Mouse (Mus musculus) testis, postnatal 10 days (tissue): ENCODE measurements around the gene 2700049A03Rik.

Experiments
- DNase-seq: peaks from one replicate; pipeline ENCODE4 v3.0.0; 2021; ENCODE audit warnings: low spot score

The 2700049A03Rik gene

DNA sequence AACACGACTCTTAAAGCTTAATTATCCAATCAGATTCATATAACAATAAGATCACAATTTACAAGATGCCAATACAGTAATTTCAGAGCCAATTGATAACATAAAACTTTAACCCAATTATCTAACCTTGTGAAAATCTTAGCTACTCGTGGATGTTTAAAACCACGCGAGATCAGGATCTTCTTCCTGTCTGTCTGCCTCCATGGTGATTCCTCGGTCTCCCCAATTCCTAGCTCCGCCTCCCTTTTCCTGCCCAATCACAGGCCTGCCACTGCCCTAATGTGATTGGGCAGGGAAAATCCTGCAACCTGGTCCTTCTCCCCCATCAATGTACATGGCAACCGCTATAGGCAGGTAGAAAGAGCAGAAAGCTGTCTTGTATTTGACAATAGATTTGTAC lies 132.7 kb downstream of the 2700049A03Rik start:
- no peak for DNase-seq

DNA sequence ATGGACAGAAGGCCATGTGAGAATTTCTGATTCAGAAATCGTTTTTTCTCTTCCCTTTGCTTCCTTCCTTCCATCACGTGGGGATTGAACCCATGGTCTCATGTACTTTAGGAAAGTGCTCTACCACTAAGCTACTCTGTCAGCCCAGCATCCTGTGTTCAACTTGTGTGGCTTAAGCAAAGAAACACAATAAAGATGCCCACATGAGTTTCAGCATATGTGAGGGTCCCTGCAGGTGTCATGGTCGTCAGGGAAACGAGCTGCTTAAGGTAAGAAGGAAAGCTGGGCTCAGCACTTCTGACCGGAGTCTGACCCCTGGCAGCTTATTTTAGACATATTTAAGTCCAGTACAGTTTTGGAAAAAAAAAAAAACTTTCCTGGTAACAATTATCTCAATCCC lies 134.5 kb downstream of the 2700049A03Rik start:
- DNase-seq: no peak

- no peak for DNase-seq
Observed at GRCm38 (mm10) chr12:71274519-71275237, 138.0 kb downstream of the 2700049A03Rik start.

- no peak for DNase-seq
Observed at GRCm38 (mm10) chr12:71275906-71276595, 139.4 kb downstream of the 2700049A03Rik start.

DNA sequence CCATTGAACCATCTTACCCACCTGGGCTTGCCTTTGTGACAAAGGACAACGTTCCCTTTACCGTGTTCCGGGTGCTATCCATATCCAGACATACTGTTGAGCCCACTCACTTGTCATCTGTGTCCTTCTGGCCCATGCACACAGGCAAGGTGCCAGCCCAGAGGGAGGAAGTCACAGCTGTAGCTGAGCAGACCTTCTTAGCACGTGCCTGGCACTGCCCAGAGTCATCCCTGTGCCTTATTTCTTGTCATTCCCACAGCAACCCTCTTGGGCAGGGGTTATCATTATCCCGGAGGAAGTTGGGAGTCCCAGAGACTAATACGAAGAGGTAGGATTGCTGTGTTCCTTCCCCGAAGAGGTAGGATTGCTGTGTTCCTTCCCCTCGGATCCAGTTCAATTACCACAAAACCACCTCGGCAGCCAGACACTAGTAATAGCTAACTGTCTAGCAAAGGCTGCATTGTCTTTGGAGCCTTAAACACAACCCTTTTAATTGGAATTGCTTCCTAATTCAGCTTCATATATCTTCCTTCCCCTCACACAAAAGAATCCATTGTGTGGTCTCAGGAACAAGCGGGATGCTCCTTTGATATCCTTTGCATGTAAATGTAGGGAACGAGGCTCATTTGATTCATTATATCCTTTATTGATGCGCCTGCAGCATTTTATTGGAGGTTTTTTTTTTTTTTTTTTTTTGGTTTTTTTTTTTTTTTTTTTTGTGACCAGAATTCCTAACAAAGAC lies 143.0 kb downstream of the 2700049A03Rik start:
- DNase-seq: peak; percentile 48

GRCm38 (mm10) chr12:71281201-71281768 lies 144.6 kb downstream of the 2700049A03Rik start:
- DNase-seq: no peak

DNA sequence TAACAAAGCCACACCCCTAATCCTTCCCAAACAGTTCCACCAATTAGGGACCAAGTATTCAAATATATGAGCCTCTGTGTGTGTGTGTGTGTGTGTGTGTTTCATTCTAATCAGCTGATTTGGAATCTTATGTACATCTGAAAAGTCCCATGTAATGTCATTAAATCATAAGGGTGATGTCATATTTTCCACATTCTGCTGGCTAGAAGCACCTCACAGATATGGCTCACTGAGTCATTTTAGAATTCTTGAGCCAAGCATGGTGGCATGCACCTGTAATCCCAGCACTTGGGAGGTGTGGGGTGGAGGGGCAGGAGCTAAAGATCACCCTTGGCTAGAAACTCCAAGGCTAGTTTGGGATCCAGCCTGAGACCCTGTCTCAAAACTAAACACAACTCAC lies 148.8 kb downstream of the 2700049A03Rik start:
- no peak for DNase-seq

DNA sequence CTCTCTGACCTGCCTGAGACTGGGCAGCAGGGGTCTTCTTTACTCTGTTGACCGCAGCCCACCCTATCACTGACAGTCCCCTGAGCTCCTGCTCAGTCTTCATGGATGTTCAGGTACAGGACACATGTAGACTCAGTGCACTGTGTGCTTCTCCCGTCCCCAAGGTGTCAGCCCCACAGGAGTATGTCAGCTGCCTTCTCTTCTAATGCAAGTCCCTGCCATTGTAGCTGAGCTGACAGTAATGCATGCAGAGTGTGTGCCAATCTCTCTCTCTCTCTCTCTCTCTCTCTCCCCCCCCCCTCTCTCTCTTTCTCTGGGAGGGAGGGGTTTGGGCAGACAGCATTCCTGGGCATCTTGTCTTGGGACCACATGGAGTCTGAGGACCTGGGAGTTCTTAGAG lies 153.8 kb downstream of the 2700049A03Rik start:
- no peak for DNase-seq
